20 mouse cellular contexts compared by ENCODE assay signal in the genomic region with DNA sequence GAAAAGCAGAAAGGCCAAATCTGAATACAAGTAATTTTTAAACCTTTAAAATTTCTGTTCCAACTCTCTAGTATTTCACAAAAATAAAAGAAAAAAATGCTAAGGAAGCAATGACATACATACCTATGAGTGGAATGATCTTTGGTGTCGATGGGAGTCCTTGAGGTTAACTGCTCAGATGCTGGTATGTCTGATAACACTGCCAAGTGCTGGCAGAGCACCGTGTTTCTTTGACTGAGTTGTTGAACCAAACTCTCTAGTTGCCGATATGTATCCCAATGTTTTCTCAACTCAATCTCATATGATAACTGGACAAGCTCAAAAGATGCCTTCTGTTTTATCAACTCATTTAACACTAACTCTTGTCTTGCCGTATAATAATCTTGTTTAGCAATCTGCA. TPM values are rescaled to one million over a fixed set of nuclear protein-coding genes. Genes with fewer than 3 reads are reported as not detected.
DNase-seq lines count a peak whose midpoint lies in the region; ATAC-seq and TF ChIP-seq lines count a peak whose summit lies in the region.
"Had no signal": no experiment of that assay in that cellular context is flagged by ENCODE, and none has a peak within 500 bp of the region (broad histone marks: within the 10 kb centered on the region; RNA-seq: fewer than 3 reads in every experiment).

No protein-coding gene starts in this region.

- TF ChIP-seq CTCF in intestine, postnatal 0 days (IDR thresholded peaks at IDR 0.05; ENCODE audit: low read depth) = no peak
- TF ChIP-seq CTCF in MEL (IDR thresholded peaks at IDR 0.05 in 2 of 3, conservative IDR thresholded peaks at IDR 0.05 in 1 of 3; ENCODE audit: control insufficient read depth in 1 of 3, insufficient read depth in 1 of 3, low read depth in 2 of 3, low read length in 3 of 3, poor library complexity in 1 of 3, severe bottlenecking in 1 of 3) = no peak

- H3K4me3 ChIP-seq in intestine, embryonic 14.5 days (ENCODE audit: low read depth, low read length) = no peak overlapping the region
- no peak overlapping the region for H3K4me3 ChIP-seq in intestine, postnatal 0 days (ENCODE audit: low read depth, low read length)
- peak overlapping the region; percentile 32 to 63; a peak in 3 of 4 replicates for H3K4me3 ChIP-seq in MEL (ENCODE audit: control insufficient read depth in 1 of 2, insufficient read depth in 1 of 2, low read depth in 2 of 2, low read length in 2 of 2)
- H3K4me3 ChIP-seq in liver, embryonic 15.5 days (replicated peaks) = peak overlapping the region; percentile 41
- H3K4me3 ChIP-seq: embryonic facial prominence, embryonic 15.5 days; forebrain, embryonic 15.5 days; midbrain, embryonic 12.5 days; myocyte; stomach, embryonic 15.5 days had no signal

- no peak for TF ChIP-seq RAD21 in MEL (IDR thresholded peaks at IDR 0.05; ENCODE audit: low read depth, low read length)

- H3K79me2 ChIP-seq in MEL (ENCODE audit: control insufficient read depth, insufficient read depth, low read length, poor library complexity) = peaks cover 40% of the 10 kb centered on the region

- WGBS in intestine, embryonic 14.5 days = 82% methylated on average over 4 of the region's 4 CpGs
- WGBS in intestine, postnatal 0 days = 57% methylated on average over 4 of the region's 4 CpGs
- WGBS in liver, embryonic 15.5 days (ENCODE audit: insufficient replicate concordance) = 21% methylated on average over 4 of the region's 4 CpGs

- H3K4me2 ChIP-seq in intestine, embryonic 14.5 days (ENCODE audit: low read length) = no peak overlapping the region
- no peak overlapping the region for H3K4me2 ChIP-seq in intestine, postnatal 0 days (replicated peaks; ENCODE audit: low read depth)
- peak overlapping the region; percentile 59 for H3K4me2 ChIP-seq in liver, embryonic 15.5 days
- H3K4me2 ChIP-seq: embryonic facial prominence, embryonic 15.5 days; forebrain, embryonic 15.5 days; midbrain, embryonic 12.5 days; stomach, embryonic 15.5 days had no signal

- H3K27me3 ChIP-seq in intestine, embryonic 14.5 days (replicated peaks; ENCODE audit: control insufficient read depth, insufficient read depth, low read length) = no peaks in the 10 kb centered on the region
- no peaks in the 10 kb centered on the region for H3K27me3 ChIP-seq in intestine, postnatal 0 days (replicated peaks; ENCODE audit: control insufficient read depth, insufficient read depth, low read length)
- H3K27me3 ChIP-seq in MEL (ENCODE audit: control insufficient read depth in 1 of 2, insufficient read depth in 2 of 2, low read length in 2 of 2) = no peaks in the 10 kb centered on the region
- no peaks in the 10 kb centered on the region for H3K27me3 ChIP-seq in liver, embryonic 15.5 days
- H3K27me3 ChIP-seq: embryonic facial prominence, embryonic 15.5 days; forebrain, embryonic 15.5 days; midbrain, embryonic 12.5 days; stomach, embryonic 15.5 days had no signal

- no peak for TF ChIP-seq POLR2A in MEL (IDR thresholded peaks at IDR 0.05; ENCODE audit: control insufficient read depth in 1 of 2, insufficient read depth in 1 of 2, low read depth in 1 of 2, low read length in 2 of 2, poor library complexity in 1 of 2)

- peaks cover 26% of the 10 kb centered on the region for H3K36me3 ChIP-seq in intestine, embryonic 14.5 days (ENCODE audit: control insufficient read depth, insufficient read depth, low read length)
- H3K36me3 ChIP-seq in intestine, postnatal 0 days (ENCODE audit: control insufficient read depth, insufficient read depth) = no peaks in the 10 kb centered on the region
- H3K36me3 ChIP-seq in MEL (ENCODE audit: control insufficient read depth in 1 of 2, insufficient read depth in 2 of 2, low read length in 2 of 2) = peaks cover 41 to 48% of the 10 kb centered on the region in 2 experiments
- peaks cover 26% of the 10 kb centered on the region for H3K36me3 ChIP-seq in liver, embryonic 15.5 days (replicated peaks)

- no peak overlapping the region for H3K27ac ChIP-seq in intestine, embryonic 14.5 days (ENCODE audit: low read depth)
- H3K27ac ChIP-seq in intestine, postnatal 0 days (ENCODE audit: low read depth, low read length) = no peak overlapping the region
- no peak overlapping the region for H3K27ac ChIP-seq in MEL (ENCODE audit: control insufficient read depth, low read depth, low read length)
- H3K27ac ChIP-seq in liver, embryonic 15.5 days (replicated peaks) = 0 out of 2 replicates have a peak overlapping the region, but pooled peaks have one; percentile 11
- H3K27ac ChIP-seq: embryonic facial prominence, embryonic 15.5 days; forebrain, embryonic 15.5 days; midbrain, embryonic 12.5 days; stomach, embryonic 15.5 days had no signal

- H3K9ac ChIP-seq in intestine, embryonic 14.5 days (ENCODE audit: low read length) = 0 out of 2 replicates have a peak overlapping the region, but pooled peaks have one; percentile 10
- no peak overlapping the region for H3K9ac ChIP-seq in intestine, postnatal 0 days (ENCODE audit: low read depth, low read length)
- H3K9ac ChIP-seq in MEL (ENCODE audit: control insufficient read depth, low read depth, low read length, poor library complexity, severe bottlenecking) = peak overlapping the region; percentile 32
- peak overlapping the region; percentile 31; the same call in 1 of the 2 replicates for H3K9ac ChIP-seq in liver, embryonic 15.5 days
- H3K9ac ChIP-seq: embryonic facial prominence, embryonic 15.5 days; forebrain, embryonic 15.5 days; midbrain, embryonic 12.5 days; stomach, embryonic 15.5 days had no signal

- TF ChIP-seq EP300 in MEL (IDR thresholded peaks at IDR 0.05; ENCODE audit: low read depth in 1 of 2, low read length in 2 of 2) = peak; percentile 34 to 53

- DNase-seq in cerebellum, adult 9-10 months = peak; percentile 12
- DNase-seq in cerebellum, adult 11-12 months = no peak
- no peak for DNase-seq in intestine, embryonic 14.5 days (ENCODE audit: low spot score)
- DNase-seq in MEL (ENCODE audit: low read depth, low spot score) = peak; percentile 65
- no peak for DNase-seq in kidney, postnatal 4 days
- no peak for DNase-seq in kidney, postnatal 10 days
- DNase-seq: adrenal gland, adult 8-10 months; cerebellum, adult 8-10 months; kidney, adult 11 months; kidney, postnatal 25 days; lung, adult 2 months; retina, postnatal 1 day; spleen, adult 18-20 months had no signal

- H3K9me3 ChIP-seq in intestine, embryonic 14.5 days (ENCODE audit: control insufficient read depth, low read length) = no peaks in the 10 kb centered on the region
- H3K9me3 ChIP-seq in intestine, postnatal 0 days (ENCODE audit: control insufficient read depth) = no peaks in the 10 kb centered on the region
- H3K9me3 ChIP-seq in MEL (replicated peaks; ENCODE audit: insufficient read depth, low read length) = no peaks in the 10 kb centered on the region
- H3K9me3 ChIP-seq in liver, embryonic 15.5 days (replicated peaks) = no peaks in the 10 kb centered on the region
- H3K9me3 ChIP-seq: embryonic facial prominence, embryonic 15.5 days; forebrain, embryonic 15.5 days; midbrain, embryonic 12.5 days; stomach, embryonic 15.5 days had no signal

- no peak for ATAC-seq in intestine, embryonic 14.5 days (replicated peaks; ENCODE audit: low FRiP score, low TSS enrichment, low read depth)
- ATAC-seq in intestine, postnatal 0 days = no peak
- ATAC-seq in liver, embryonic 15.5 days (ENCODE audit: insufficient read depth) = no peak
- ATAC-seq: forebrain, embryonic 15.5 days had no signal

- 0 out of 2 replicates have a peak, but pooled peaks cover 19% of the 10 kb centered on the region for H3K4me1 ChIP-seq in intestine, embryonic 14.5 days (replicated peaks; ENCODE audit: control insufficient read depth, insufficient read depth, low read length)
- H3K4me1 ChIP-seq in intestine, postnatal 0 days (replicated peaks; ENCODE audit: control insufficient read depth, insufficient read depth, low read length) = no peaks in the 10 kb centered on the region; the same call in 1 of the 2 replicates
- H3K4me1 ChIP-seq in MEL (ENCODE audit: control insufficient read depth in 1 of 2, insufficient read depth in 2 of 2, low read length in 2 of 2) = peaks cover 7 to 31% of the 10 kb centered on the region in 2 experiments
- H3K4me1 ChIP-seq in liver, embryonic 15.5 days (replicated peaks) = peaks cover 30% of the 10 kb centered on the region

TF ChIP-seq in MEL, 35 proteins besides CTCF, POLR2A, EP300 and RAD21 (continues in another document):
- TF ChIP-seq ZNF384 (IDR thresholded peaks at IDR 0.05; ENCODE audit: low read depth, low read length) (0 out of 2 replicates have a peak, but pooled peaks have one; percentile 11), TAL1 (IDR thresholded peaks at IDR 0.05; ENCODE audit: low read length) (peak; percentile 49), CHD1 (IDR thresholded peaks at IDR 0.05; ENCODE audit: low read depth, low read length) (no peak), MXI1 (IDR thresholded peaks at IDR 0.05; ENCODE audit: low read depth, low read length) (peak; percentile 71), ETS1 (IDR thresholded peaks at IDR 0.05; ENCODE audit: low read depth, low read length) (peak; percentile 63), TCF12 (IDR thresholded peaks at IDR 0.05; ENCODE audit: low read depth, low read length) (peak; percentile 39; the same call in 1 of the 2 replicates)

RNA-seq across cellular contexts. Expression of gene Poln, which starts 3.5 kb away (rescaled TPM):
- polyA plus RNA-seq in intestine, embryonic 14.5 days (2014; fragmentation: Nextera tagmentation; extraction: Ambion mirVana) = 0.60 and 0.75 TPM in 2 replicates
- polyA plus RNA-seq in intestine, postnatal 0 days (2015; fragmentation: Nextera tagmentation; extraction: Ambion mirVana) = 0.41 TPM in 1 of 2 replicates, not detected in the other
- total RNA-seq in MEL (2012; rRNA removed) = 0.50 and 0.88 TPM in 2 replicates
- polyA plus RNA-seq in MEL (2012; ENCODE audit: insufficient read depth in 1 of 2, insufficient read length in 2 of 2, low read depth in 1 of 2, low replicate concordance in 2 of 2, missing spikeins in 1 of 2) = 1 to 10 TPM in 1 of 2 experiments, not detected in 1; 1.0 TPM
- 0.40 and 0.41 TPM in 2 replicates for polyA plus RNA-seq in liver, embryonic 15.5 days (2015; fragmentation: Nextera tagmentation; extraction: Ambion mirVana)

RNA-seq across cellular contexts. Expression of gene Haus3, which starts 3.5 kb away (rescaled TPM):
- 30.4 and 33.3 TPM in 2 replicates for polyA plus RNA-seq in intestine, embryonic 14.5 days (2014; fragmentation: Nextera tagmentation; extraction: Ambion mirVana)
- 9.6 and 10.1 TPM in 2 replicates for polyA plus RNA-seq in intestine, postnatal 0 days (2015; fragmentation: Nextera tagmentation; extraction: Ambion mirVana)
- 54.0 and 58.1 TPM in 2 replicates for total RNA-seq in MEL (2012; rRNA removed)
- 100 to 1,000 TPM in 1 of 2 experiments, 10 to 100 TPM in 1; 52.6 to 184 TPM for polyA plus RNA-seq in MEL (2012; ENCODE audit: insufficient read depth in 1 of 2, insufficient read length in 2 of 2, low read depth in 1 of 2, low replicate concordance in 2 of 2, missing spikeins in 1 of 2)
- 20.3 and 22.1 TPM in 2 replicates for polyA plus RNA-seq in liver, embryonic 15.5 days (2015; fragmentation: Nextera tagmentation; extraction: Ambion mirVana)

RNA-seq across cellular contexts. Expression of gene Mxd4, which starts 21.7 kb away (rescaled TPM):
- polyA plus RNA-seq in intestine, embryonic 14.5 days (2014; fragmentation: Nextera tagmentation; extraction: Ambion mirVana) = 26.2 and 29.1 TPM in 2 replicates
- polyA plus RNA-seq in intestine, postnatal 0 days (2015; fragmentation: Nextera tagmentation; extraction: Ambion mirVana) = 14.1 and 17.7 TPM in 2 replicates
- total RNA-seq in MEL (2012; rRNA removed) = 5.9 and 9.7 TPM in 2 replicates
- 10 to 100 TPM in 1 of 2 experiments, not detected in 1; 13.3 TPM for polyA plus RNA-seq in MEL (2012; ENCODE audit: insufficient read depth in 1 of 2, insufficient read length in 2 of 2, low read depth in 1 of 2, low replicate concordance in 2 of 2, missing spikeins in 1 of 2)
- polyA plus RNA-seq in liver, embryonic 15.5 days (2015; fragmentation: Nextera tagmentation; extraction: Ambion mirVana) = 5.7 and 6.3 TPM in 2 replicates

Comparison
In these comparisons a context has a peak if more than half of its experiments do, and no peak if none do; other contexts are left out.
1. DNase-seq: peak in cerebellum, adult 9-10 months (single experiment) and MEL (single experiment); none in cerebellum, adult 11-12 months (single experiment), intestine, embryonic 14.5 days (single experiment), kidney, postnatal 4 days (0 of 2) and kidney, postnatal 10 days (single experiment).
2. H3K4me3 ChIP-seq: peak in MEL (2 of 2) and liver, embryonic 15.5 days (single experiment); none in intestine, embryonic 14.5 days (single experiment) and intestine, postnatal 0 days (single experiment).